Mouse (Mus musculus): ENCODE measurements around the gene Hspb8. TPM values are rescaled to one million over a fixed set of nuclear protein-coding genes. Genes with fewer than 3 reads are reported as not detected.
"Not testable (repeated sequence)": the region's sequence is repeated elsewhere in the genome, so short reads cannot be mapped to it uniquely, and the experiment has no call there.

Hspb8 gene
- polyA plus RNA-seq, 1 experiment from 2014 or later = 22.2 TPM

- no peak overlapping the region for H3K4me2 ChIP-seq (replicated peaks)
- no peaks in the 10 kb centered on the region for H3K9me3 ChIP-seq (replicated peaks)
- no peaks in the 10 kb centered on the region for H3K36me3 ChIP-seq
- no peaks in the 10 kb centered on the region for H3K27me3 ChIP-seq
- no peak for ATAC-seq (ENCODE audit: insufficient number of reproducible peaks, low FRiP score, low TSS enrichment, low read depth)
- H3K27ac ChIP-seq (replicated peaks) = no peak overlapping the region
- 75% methylated on average over 9 of the region's 9 CpGs for WGBS
- H3K4me1 ChIP-seq = peaks cover 14% of the 10 kb centered on the region
- H3K9ac ChIP-seq = no peak overlapping the region
- no peak overlapping the region for H3K4me3 ChIP-seq (replicated peaks)
Observed at GRCm38 (mm10) chr5:116387302-116387935, 35.2 kb downstream of the Hspb8 start.

GRCm38 (mm10) chr5:116386020-116386419 lies 36.6 kb downstream of the Hspb8 start:
- ATAC-seq (ENCODE audit: insufficient number of reproducible peaks, low FRiP score, low TSS enrichment, low read depth) = no peak
- Histone ChIP-seq H3K27me3 (no peaks in the 10 kb centered on the region), H3K9ac (no peak overlapping the region), H3K4me1 (peaks cover 14% of the 10 kb centered on the region), H3K4me3 (replicated peaks) (no peak overlapping the region), H3K27ac (replicated peaks) (no peak overlapping the region), H3K4me2 (replicated peaks) (no peak overlapping the region), H3K9me3 (replicated peaks) (no peaks in the 10 kb centered on the region), H3K36me3 (no peaks in the 10 kb centered on the region)
- 45% methylated on average over 11 of the region's 11 CpGs for WGBS

DNA sequence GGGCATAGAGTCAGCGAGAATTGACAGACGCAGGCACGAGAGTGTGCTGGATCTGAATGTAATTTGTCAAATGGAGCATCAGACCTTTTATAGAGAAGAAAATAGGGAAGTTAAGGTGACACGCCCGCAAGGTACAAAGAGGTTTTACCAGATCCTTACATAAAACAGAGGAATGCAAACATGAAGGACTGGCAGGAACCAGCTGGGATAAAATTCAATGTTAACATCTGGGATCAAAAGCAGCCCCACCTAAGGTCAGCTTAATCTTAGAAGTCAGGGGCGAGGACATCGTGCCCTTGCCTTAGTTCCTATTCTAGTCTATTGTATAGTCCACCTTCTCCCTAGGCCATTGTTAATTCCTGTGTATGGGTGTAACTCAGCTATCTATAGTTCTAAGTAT lies 40.0 kb downstream of the Hspb8 start:
- H3K4me1 ChIP-seq; H3K9me3 ChIP-seq (replicated peaks); H3K27ac ChIP-seq (replicated peaks); H3K4me3 ChIP-seq (replicated peaks); H3K27me3 ChIP-seq; H3K36me3 ChIP-seq; H3K9ac ChIP-seq; H3K4me2 ChIP-seq (replicated peaks); ATAC-seq (ENCODE audit: insufficient number of reproducible peaks, low FRiP score, low TSS enrichment, low read depth): not testable (repeated sequence)
- 86% methylated on average over 7 of the region's 7 CpGs for WGBS

DNA sequence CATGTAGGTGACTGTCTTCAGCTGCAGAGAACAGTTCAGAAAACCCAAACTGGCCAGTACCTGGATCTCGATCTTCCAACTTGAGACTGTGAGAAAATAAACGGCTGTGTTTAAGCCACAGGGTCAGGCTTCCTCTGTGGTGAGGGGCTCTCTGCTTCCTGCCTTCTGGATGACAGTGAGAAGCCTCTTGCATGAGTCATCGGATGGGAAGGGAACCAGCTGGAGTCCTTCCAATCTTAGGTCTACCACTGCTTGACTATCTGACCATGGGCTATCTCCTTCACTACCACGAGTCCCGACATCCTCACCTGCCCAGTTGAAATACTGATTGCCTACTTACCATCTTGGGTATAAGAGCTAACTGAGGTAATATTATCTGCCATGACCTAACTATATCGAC lies 40.9 kb downstream of the Hspb8 start:
- no peak overlapping the region for H3K27ac ChIP-seq (replicated peaks)
- no peak for ATAC-seq (ENCODE audit: insufficient number of reproducible peaks, low FRiP score, low TSS enrichment, low read depth)
- WGBS = 76% methylated on average over 6 of the region's 6 CpGs

DNA sequence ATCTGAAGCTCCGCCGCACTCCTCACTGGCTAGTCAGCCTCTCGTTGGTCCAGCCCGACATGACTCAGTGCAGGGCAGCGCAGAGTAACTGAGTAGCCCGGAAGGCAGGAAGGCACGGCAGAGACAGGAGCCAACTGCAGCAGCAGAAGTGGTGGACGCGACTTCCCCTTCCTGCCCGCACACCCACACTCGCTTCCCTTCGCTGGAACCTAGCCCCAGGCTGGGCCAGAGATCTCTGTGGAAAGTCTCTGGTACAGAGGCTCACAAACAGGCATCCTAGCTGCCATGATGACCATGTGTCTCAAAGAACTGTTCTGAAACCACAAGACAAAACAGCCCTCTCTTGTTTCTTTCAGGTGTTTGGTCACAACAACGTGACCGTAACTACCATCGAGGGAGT lies 41.4 kb downstream of the Hspb8 start:
- Histone ChIP-seq H3K4me1 (peaks cover 9% of the 10 kb centered on the region; the same call in 1 of the 2 replicates), H3K27ac (replicated peaks) (no peak overlapping the region), H3K4me2 (replicated peaks) (no peak overlapping the region), H3K4me3 (replicated peaks) (no peak overlapping the region), H3K9ac (no peak overlapping the region), H3K27me3 (no peaks in the 10 kb centered on the region), H3K9me3 (replicated peaks) (no peaks in the 10 kb centered on the region), H3K36me3 (no peaks in the 10 kb centered on the region)
- whole genome bisulfite sequencing = 77% methylated on average over 15 of the region's 15 CpGs
- ATAC-seq (ENCODE audit: insufficient number of reproducible peaks, low FRiP score, low TSS enrichment, low read depth) = no peak

More for the DNA sequence above, 40.9 kb downstream of the Hspb8 start:
- Histone ChIP-seq H3K4me3 (replicated peaks) (no peak overlapping the region), H3K36me3 (no peaks in the 10 kb centered on the region), H3K9me3 (replicated peaks) (no peaks in the 10 kb centered on the region), H3K9ac (no peak overlapping the region), H3K4me2 (replicated peaks) (no peak overlapping the region), H3K4me1 (peaks cover 9% of the 10 kb centered on the region; the same call in 1 of the 2 replicates), H3K27me3 (no peaks in the 10 kb centered on the region)

- no peak overlapping the region for H3K9ac ChIP-seq
- 75% methylated on average over 7 of the region's 7 CpGs for WGBS
- H3K4me2 ChIP-seq (replicated peaks) = no peak overlapping the region
- H3K4me3 ChIP-seq (replicated peaks) = no peak overlapping the region
- ATAC-seq (ENCODE audit: insufficient number of reproducible peaks, low FRiP score, low TSS enrichment, low read depth) = no peak
- H3K4me1 ChIP-seq = peaks cover 9% of the 10 kb centered on the region; the same call in 1 of the 2 replicates
- H3K27ac ChIP-seq (replicated peaks) = no peak overlapping the region
- no peaks in the 10 kb centered on the region for H3K9me3 ChIP-seq (replicated peaks)
- H3K36me3 ChIP-seq = no peaks in the 10 kb centered on the region
- no peaks in the 10 kb centered on the region for H3K27me3 ChIP-seq
Observed at GRCm38 (mm10) chr5:116380384-116380783, 42.3 kb downstream of the Hspb8 start.

GRCm38 (mm10) chr5:116378872-116379271 lies 43.8 kb downstream of the Hspb8 start:
- Histone ChIP-seq H3K4me2 (replicated peaks) (no peak overlapping the region), H3K9ac (no peak overlapping the region), H3K4me1 (peaks cover 9% of the 10 kb centered on the region; the same call in 1 of the 2 replicates), H3K27me3 (no peaks in the 10 kb centered on the region), H3K9me3 (replicated peaks) (no peaks in the 10 kb centered on the region), H3K36me3 (no peaks in the 10 kb centered on the region), H3K27ac (replicated peaks) (no peak overlapping the region), H3K4me3 (replicated peaks) (no peak overlapping the region)
- no peak for ATAC-seq (ENCODE audit: insufficient number of reproducible peaks, low FRiP score, low TSS enrichment, low read depth)
- WGBS = 26% methylated on average over 5 of the region's 5 CpGs

- 80% methylated on average over 9 of the region's 9 CpGs for WGBS
- Histone ChIP-seq H3K9ac (no peak overlapping the region), H3K27ac (replicated peaks) (no peak overlapping the region), H3K36me3 (no peaks in the 10 kb centered on the region), H3K4me3 (replicated peaks) (no peak overlapping the region), H3K27me3 (no peaks in the 10 kb centered on the region), H3K4me2 (replicated peaks) (no peak overlapping the region), H3K9me3 (replicated peaks) (no peaks in the 10 kb centered on the region), H3K4me1 (no peaks in the 10 kb centered on the region)
- no peak for ATAC-seq (ENCODE audit: insufficient number of reproducible peaks, low FRiP score, low TSS enrichment, low read depth)
Observed at GRCm38 (mm10) chr5:116367923-116368322, 54.7 kb downstream of the Hspb8 start.

- Histone ChIP-seq H3K36me3 (no peaks in the 10 kb centered on the region), H3K4me2 (replicated peaks) (no peak overlapping the region), H3K27me3 (no peaks in the 10 kb centered on the region), H3K9ac (no peak overlapping the region), H3K9me3 (replicated peaks) (no peaks in the 10 kb centered on the region), H3K4me1 (no peaks in the 10 kb centered on the region), H3K27ac (replicated peaks) (no peak overlapping the region), H3K4me3 (replicated peaks) (no peak overlapping the region)
- no peak for ATAC-seq (ENCODE audit: insufficient number of reproducible peaks, low FRiP score, low TSS enrichment, low read depth)
- 57% methylated on average over 20 of the region's 20 CpGs for WGBS
Observed at GRCm38 (mm10) chr5:116366889-116367682, 55.6 kb downstream of the Hspb8 start.

GRCm38 (mm10) chr5:116361342-116361741 lies 61.3 kb downstream of the Hspb8 start:
- no peaks in the 10 kb centered on the region for H3K36me3 ChIP-seq
- no peak overlapping the region for H3K9ac ChIP-seq
- H3K9me3 ChIP-seq (replicated peaks) = no peaks in the 10 kb centered on the region
- whole genome bisulfite sequencing = 72% methylated on average over 6 of the region's 6 CpGs
- no peak for ATAC-seq (ENCODE audit: insufficient number of reproducible peaks, low FRiP score, low TSS enrichment, low read depth)
- H3K27ac ChIP-seq (replicated peaks) = no peak overlapping the region
- no peak overlapping the region for H3K4me2 ChIP-seq (replicated peaks)
- H3K4me3 ChIP-seq (replicated peaks) = no peak overlapping the region
- peaks cover 2% of the 10 kb centered on the region; the same call in 1 of the 2 replicates for H3K4me1 ChIP-seq
- H3K27me3 ChIP-seq = no peaks in the 10 kb centered on the region

- Histone ChIP-seq H3K9ac (no peak overlapping the region), H3K4me1 (peaks cover 2% of the 10 kb centered on the region; the same call in 1 of the 2 replicates), H3K27ac (replicated peaks) (no peak overlapping the region), H3K27me3 (no peaks in the 10 kb centered on the region), H3K4me2 (replicated peaks) (no peak overlapping the region), H3K9me3 (replicated peaks) (no peaks in the 10 kb centered on the region), H3K4me3 (replicated peaks) (no peak overlapping the region), H3K36me3 (no peaks in the 10 kb centered on the region)
- no peak for ATAC-seq (ENCODE audit: insufficient number of reproducible peaks, low FRiP score, low TSS enrichment, low read depth)
- WGBS = 33% methylated on average over 4 of the region's 4 CpGs
Observed at GRCm38 (mm10) chr5:116360751-116361150, 61.9 kb downstream of the Hspb8 start.

Measured in embryonic facial prominence, embryonic 15.5 days (tissue).